Mouse (Mus musculus) hindbrain, postnatal 0 days (tissue): ENCODE measurements around the gene Tenm2. TPM values are rescaled to one million over a fixed set of nuclear protein-coding genes. Genes with fewer than 3 reads are reported as not detected.
A peak's percentile ranks its signal among the peaks of the same experiment; 100 is the strongest.

Experiments used
- ATAC-seq: fragments of 200-750 bp; cut with Nextera tagmentation; 2 replicates; pipeline ENCODE4 v1.8.0; 2017; ENCODE audit warnings: mild to moderate bottlenecking, moderate TSS enrichment, moderate library complexity
- DNase-seq: peaks from one replicate; pipeline ENCODE4 v3.0.0-alpha.2; 2015; ENCODE audit warnings: low spot score
- H3K27ac ChIP-seq: fragments of 300-500 bp; sonication (generic); 2 replicates; pipeline ENCODE4 v1.5.1; 2014; ENCODE audit warnings: mild to moderate bottlenecking
- H3K27me3 ChIP-seq: fragments of 300-500 bp; sonication (generic); 2 replicates; pipeline ENCODE4 v1.6.1; 2014; ENCODE audit warnings: low read length, mixed read lengths; ENCODE audit not compliant: insufficient read depth
- H3K36me3 ChIP-seq: fragments of 300-500 bp; sonication (generic); 2 replicates; pipeline ENCODE4 v1.6.1; 2014; ENCODE audit warnings: low read length, mixed read lengths; ENCODE audit not compliant: insufficient read depth
- H3K4me1 ChIP-seq: fragments of 300-500 bp; sonication (generic); 2 replicates; pipeline ENCODE4 v1.6.1; 2014; ENCODE audit warnings: antibody characterized with exemption, low read length, mixed read lengths; ENCODE audit not compliant: insufficient read depth
- H3K4me2 ChIP-seq: fragments of 300-500 bp; sonication (generic); 2 replicates; pipeline ENCODE4 v1.6.1; 2014; ENCODE audit warnings: low read depth, mild to moderate bottlenecking, low read length, moderate library complexity, mixed read lengths
- H3K4me3 ChIP-seq: fragments of 300-500 bp; sonication (generic); 2 replicates; pipeline ENCODE4 v1.5.1; 2014; ENCODE audit warnings: low read length
- H3K9ac ChIP-seq: fragments of 300-500 bp; sonication (generic); replicated peaks from 2 replicates; pipeline ENCODE4 v1.6.1; 2014; ENCODE audit warnings: mild to moderate bottlenecking, low read length, moderate library complexity, mixed read lengths
- H3K9me3 ChIP-seq: fragments of 300-500 bp; sonication (generic); 2 replicates; pipeline ENCODE4 v1.6.1; 2016; ENCODE audit warnings: low read length, mixed read lengths
- CTCF ChIP-seq: IDR thresholded peaks from 2 replicates; pipeline ENCODE4 v1.5.1; 2016; ENCODE audit warnings: antibody characterized with exemption, control low read depth, low read depth
- WGBS: fragments of 180-500 bp; shearing (Covaris S2); extraction: QIAGEN DNeasy Blood & Tissue Kit; methylation state at CpG from one replicate; pipeline ENCODE4 v1.1.7; 2014; 5-methylcytosine and 5-hydroxymethylcytosine counted together
- polyA plus RNA-seq: library from polyadenylated mRNA; unstranded; fragments of >200 nt; fragmentation: Nextera tagmentation; extraction: Ambion mirVana; gene quantifications from 2 replicates; pipeline ENCODE4 v1.2.1, GENCODE M21; 2015
- total RNA-seq: library from RNA; depleted of rRNA; stranded (reverse); fragments of >200 nt; gene quantifications from 2 replicates; pipeline ENCODE4 v1.2.3, GENCODE M21; 2014

Tenm2 gene
- total and polyA plus RNA-seq, 2 experiments from 2014 or later: 30.1 to 78.0 TPM

GRCm38 (mm10) chr11:36436251-36436650 is 799.5 kb downstream of the Tenm2 start:
- Histone ChIP-seq H3K4me2 (no peak overlapping the region), H3K27me3 (no peaks in the 10 kb centered on the region), H3K9ac (no peak overlapping the region), H3K36me3 (no peaks in the 10 kb centered on the region), H3K9me3 (no peaks in the 10 kb centered on the region), H3K4me1 (no peaks in the 10 kb centered on the region), H3K27ac (no peak overlapping the region), H3K4me3 (no peak overlapping the region)
- 56% methylated on average over 8 of the region's 8 CpGs for WGBS
- ATAC-seq (no peak), DNase-seq (no peak)
- TF ChIP-seq CTCF: no peak

GRCm38 (mm10) chr11:36428947-36429346 is 806.8 kb downstream of the Tenm2 start:
- H3K4me3 ChIP-seq: no peak overlapping the region
- WGBS: 28% methylated on average over 5 of the region's 5 CpGs
- no peaks in the 10 kb centered on the region for H3K27me3 ChIP-seq
- H3K4me2 ChIP-seq: no peak overlapping the region
- peak; percentile 67 for DNase-seq
- no peaks in the 10 kb centered on the region for H3K36me3 ChIP-seq
- no peaks in the 10 kb centered on the region for H3K4me1 ChIP-seq
- peak; percentile 64; the same call in 1 of the 2 replicates for ATAC-seq
- no peak overlapping the region for H3K27ac ChIP-seq
- no peak overlapping the region for H3K9ac ChIP-seq
- TF ChIP-seq CTCF: no peak
- no peaks in the 10 kb centered on the region for H3K9me3 ChIP-seq

- no peak overlapping the region for H3K9ac ChIP-seq
- TF ChIP-seq CTCF: no peak
- ATAC-seq: no peak
- no peak overlapping the region for H3K27ac ChIP-seq
- no peaks in the 10 kb centered on the region for H3K36me3 ChIP-seq
- no peaks in the 10 kb centered on the region for H3K9me3 ChIP-seq
- H3K4me2 ChIP-seq: no peak overlapping the region
- no peak for DNase-seq
- WGBS: 57% methylated on average over 3 of the region's 3 CpGs
- no peak overlapping the region for H3K4me3 ChIP-seq
- no peaks in the 10 kb centered on the region for H3K4me1 ChIP-seq
- no peaks in the 10 kb centered on the region for H3K27me3 ChIP-seq
Observed at GRCm38 (mm10) chr11:36424959-36425358, 810.8 kb downstream of the Tenm2 start.

- H3K4me3 ChIP-seq: no peak overlapping the region
- no peak overlapping the region for H3K27ac ChIP-seq
- no peaks in the 10 kb centered on the region for H3K9me3 ChIP-seq
- H3K27me3 ChIP-seq: no peaks in the 10 kb centered on the region
- ATAC-seq (no peak), DNase-seq (no peak)
- WGBS: 62% methylated on average over 7 of the region's 7 CpGs
- H3K4me1 ChIP-seq: no peaks in the 10 kb centered on the region
- H3K4me2 ChIP-seq: no peak overlapping the region
- no peak overlapping the region for H3K9ac ChIP-seq
- TF ChIP-seq CTCF: no peak
- no peaks in the 10 kb centered on the region for H3K36me3 ChIP-seq
Observed at GRCm38 (mm10) chr11:36420047-36420446, 815.7 kb downstream of the Tenm2 start.

GRCm38 (mm10) chr11:36415244-36415643 is 820.5 kb downstream of the Tenm2 start:
- peak; percentile 55 for DNase-seq
- peaks cover 9% of the 10 kb centered on the region for H3K4me1 ChIP-seq

GRCm38 (mm10) chr11:36410881-36411280 is 824.9 kb downstream of the Tenm2 start:
- no peak for ATAC-seq
- H3K9me3 ChIP-seq: no peaks in the 10 kb centered on the region
- DNase-seq: no peak
- TF ChIP-seq CTCF: no peak
- WGBS: 56% methylated on average over 13 of the region's 13 CpGs
- H3K4me1 ChIP-seq: peaks cover 9% of the 10 kb centered on the region
- no peak overlapping the region for H3K27ac ChIP-seq
- H3K27me3 ChIP-seq: no peaks in the 10 kb centered on the region
- H3K4me2 ChIP-seq: no peak overlapping the region
- H3K9ac ChIP-seq: no peak overlapping the region
- no peaks in the 10 kb centered on the region for H3K36me3 ChIP-seq
- H3K4me3 ChIP-seq: no peak overlapping the region

More at GRCm38 (mm10) chr11:36415244-36415643, 820.5 kb downstream of the Tenm2 start:
- 62% methylated on average over 7 of the region's 7 CpGs for WGBS
- TF ChIP-seq CTCF: no peak
- Histone ChIP-seq H3K4me2 (no peak overlapping the region), H3K27ac (no peak overlapping the region), H3K36me3 (no peaks in the 10 kb centered on the region), H3K9me3 (no peaks in the 10 kb centered on the region), H3K4me3 (no peak overlapping the region), H3K9ac (no peak overlapping the region), H3K27me3 (no peaks in the 10 kb centered on the region)
- no peak for ATAC-seq

- peak overlapping the region; percentile 32; the same call in 1 of the 2 replicates for H3K27ac ChIP-seq
- peak; percentile 15 for DNase-seq
- ATAC-seq: no peak
Observed at GRCm38 (mm10) chr11:36395803-36396710, 839.7 kb downstream of the Tenm2 start.

More at GRCm38 (mm10) chr11:36395803-36396710, 839.7 kb downstream of the Tenm2 start:
- 28% methylated on average over 12 of the region's 12 CpGs for WGBS
- H3K4me2 ChIP-seq: no peak overlapping the region
- H3K27me3 ChIP-seq: no peaks in the 10 kb centered on the region
- TF ChIP-seq CTCF: no peak
- H3K9me3 ChIP-seq: no peaks in the 10 kb centered on the region
- no peak overlapping the region for H3K4me3 ChIP-seq
- H3K4me1 ChIP-seq: peaks cover 9% of the 10 kb centered on the region
- no peaks in the 10 kb centered on the region for H3K36me3 ChIP-seq
- no peak overlapping the region for H3K9ac ChIP-seq
